Mouse (Mus musculus): Measurements from ENCODE around the gene Cldn3. TPM values are rescaled to one million over a fixed set of nuclear protein-coding genes. Genes with fewer than 3 reads are reported as not detected.
A peak's percentile ranks its signal among the peaks of the same experiment; 100 is the strongest.

Gene Cldn3
- polyA plus RNA-seq, 1 experiment from 2014 or later, result 7.6 TPM

- WGBS, result 70% methylated on average over 6 of the region's 6 CpGs
- Histone ChIP-seq H3K4me3 (ENCODE audit: low read depth, low read length) (no peak overlapping the region), H3K4me1 (ENCODE audit: control insufficient read depth, insufficient read depth, low read length) (no peaks in the 10 kb centered on the region), H3K9me3 (replicated peaks; ENCODE audit: control insufficient read depth, low read length) (no peaks in the 10 kb centered on the region), H3K4me2 (ENCODE audit: low read depth, low read length) (no peak overlapping the region), H3K9ac (replicated peaks; ENCODE audit: low read length) (no peak overlapping the region), H3K27ac (replicated peaks; ENCODE audit: low read depth, low read length) (no peak overlapping the region), H3K27me3 (ENCODE audit: control insufficient read depth, insufficient read depth, low read length) (no peaks in the 10 kb centered on the region), H3K36me3 (replicated peaks; ENCODE audit: control insufficient read depth, insufficient read depth, low read depth, low read length) (no peaks in the 10 kb centered on the region)
- ATAC-seq (replicated peaks; ENCODE audit: insufficient number of reproducible peaks, low FRiP score, low TSS enrichment, low read depth), result no peak
- DNase-seq (ENCODE audit: low spot score), result peak; percentile 50
Observed at GRCm38 (mm10) chr5:134998359-134998758, 12.3 kb downstream of the Cldn3 start.

GRCm38 (mm10) chr5:134999797-135000196, 13.8 kb downstream of the Cldn3 start:
- DNase-seq (ENCODE audit: low spot score) (no peak), ATAC-seq (replicated peaks; ENCODE audit: insufficient number of reproducible peaks, low FRiP score, low TSS enrichment, low read depth) (no peak)
- no peaks in the 10 kb centered on the region for H3K9me3 ChIP-seq (replicated peaks; ENCODE audit: control insufficient read depth, low read length)
- no peak overlapping the region for H3K9ac ChIP-seq (replicated peaks; ENCODE audit: low read length)
- no peaks in the 10 kb centered on the region for H3K27me3 ChIP-seq (ENCODE audit: control insufficient read depth, insufficient read depth, low read length)
- no peak overlapping the region for H3K4me2 ChIP-seq (ENCODE audit: low read depth, low read length)
- no peak overlapping the region for H3K27ac ChIP-seq (replicated peaks; ENCODE audit: low read depth, low read length)
- H3K36me3 ChIP-seq (replicated peaks; ENCODE audit: control insufficient read depth, insufficient read depth, low read depth, low read length), result no peaks in the 10 kb centered on the region
- WGBS, result 89% methylated on average over 4 of the region's 4 CpGs
- H3K4me3 ChIP-seq (ENCODE audit: low read depth, low read length), result no peak overlapping the region
- no peaks in the 10 kb centered on the region for H3K4me1 ChIP-seq (ENCODE audit: control insufficient read depth, insufficient read depth, low read length)

GRCm38 (mm10) chr5:135000751-135001150, 14.7 kb downstream of the Cldn3 start:
- ATAC-seq (replicated peaks; ENCODE audit: insufficient number of reproducible peaks, low FRiP score, low TSS enrichment, low read depth) (no peak), DNase-seq (ENCODE audit: low spot score) (no peak)
- H3K4me3 ChIP-seq (ENCODE audit: low read depth, low read length), result no peak overlapping the region
- H3K4me2 ChIP-seq (ENCODE audit: low read depth, low read length), result no peak overlapping the region; the same call in 1 of the 2 replicates
- H3K27ac ChIP-seq (replicated peaks; ENCODE audit: low read depth, low read length), result no peak overlapping the region; the same call in 1 of the 2 replicates
- no peaks in the 10 kb centered on the region for H3K27me3 ChIP-seq (ENCODE audit: control insufficient read depth, insufficient read depth, low read length)
- 46% methylated on average over 16 of the region's 16 CpGs for WGBS
- no peaks in the 10 kb centered on the region for H3K9me3 ChIP-seq (replicated peaks; ENCODE audit: control insufficient read depth, low read length)
- no peaks in the 10 kb centered on the region for H3K4me1 ChIP-seq (ENCODE audit: control insufficient read depth, insufficient read depth, low read length)
- 0 out of 2 replicates have a peak overlapping the region, but pooled peaks have one; percentile 18 for H3K9ac ChIP-seq (replicated peaks; ENCODE audit: low read length)
- H3K36me3 ChIP-seq (replicated peaks; ENCODE audit: control insufficient read depth, insufficient read depth, low read depth, low read length), result no peaks in the 10 kb centered on the region

- H3K4me2 ChIP-seq (ENCODE audit: low read depth, low read length), result no peak overlapping the region; the same call in 1 of the 2 replicates
- ATAC-seq (replicated peaks; ENCODE audit: insufficient number of reproducible peaks, low FRiP score, low TSS enrichment, low read depth) (peak; percentile 65), DNase-seq (ENCODE audit: low spot score) (peak; percentile 76)
- no peaks in the 10 kb centered on the region for H3K27me3 ChIP-seq (ENCODE audit: control insufficient read depth, insufficient read depth, low read length)
- H3K9ac ChIP-seq (replicated peaks; ENCODE audit: low read length), result 0 out of 2 replicates have a peak overlapping the region, but pooled peaks have one; percentile 18
- H3K9me3 ChIP-seq (replicated peaks; ENCODE audit: control insufficient read depth, low read length), result no peaks in the 10 kb centered on the region
- H3K27ac ChIP-seq (replicated peaks; ENCODE audit: low read depth, low read length), result no peak overlapping the region
- under 1% methylated on average over 14 of the region's 14 CpGs for WGBS
- no peaks in the 10 kb centered on the region for H3K36me3 ChIP-seq (replicated peaks; ENCODE audit: control insufficient read depth, insufficient read depth, low read depth, low read length)
- no peaks in the 10 kb centered on the region for H3K4me1 ChIP-seq (ENCODE audit: control insufficient read depth, insufficient read depth, low read length)
- H3K4me3 ChIP-seq (ENCODE audit: low read depth, low read length), result no peak overlapping the region
Observed at GRCm38 (mm10) chr5:135001309-135001708, 15.3 kb downstream of the Cldn3 start.

GRCm38 (mm10) chr5:135002151-135002550, 16.1 kb downstream of the Cldn3 start:
- H3K27ac ChIP-seq (replicated peaks; ENCODE audit: low read depth, low read length), result no peak overlapping the region
- WGBS, result 55% methylated on average over 5 of the region's 5 CpGs

GRCm38 (mm10) chr5:135007802-135008571, 22.0 kb downstream of the Cldn3 start:
- Histone ChIP-seq H3K36me3 (replicated peaks; ENCODE audit: control insufficient read depth, insufficient read depth, low read depth, low read length) (no peaks in the 10 kb centered on the region), H3K9ac (replicated peaks; ENCODE audit: low read length) (peak overlapping the region; percentile 56), H3K27ac (replicated peaks; ENCODE audit: low read depth, low read length) (peak overlapping the region; percentile 80), H3K4me3 (ENCODE audit: low read depth, low read length) (peak overlapping the region; percentile 38), H3K4me2 (ENCODE audit: low read depth, low read length) (peak overlapping the region; percentile 69), H3K9me3 (replicated peaks; ENCODE audit: control insufficient read depth, low read length) (no peaks in the 10 kb centered on the region), H3K4me1 (ENCODE audit: control insufficient read depth, insufficient read depth, low read length) (peaks cover 4% of the 10 kb centered on the region), H3K27me3 (ENCODE audit: control insufficient read depth, insufficient read depth, low read length) (no peaks in the 10 kb centered on the region)
- WGBS, result 27% methylated on average over 16 of the region's 16 CpGs
- DNase-seq (ENCODE audit: low spot score) (no peak), ATAC-seq (replicated peaks; ENCODE audit: insufficient number of reproducible peaks, low FRiP score, low TSS enrichment, low read depth) (no peak)

More at GRCm38 (mm10) chr5:135002151-135002550, 16.1 kb downstream of the Cldn3 start:
- DNase-seq (ENCODE audit: low spot score) (no peak), ATAC-seq (replicated peaks; ENCODE audit: insufficient number of reproducible peaks, low FRiP score, low TSS enrichment, low read depth) (no peak)
- Histone ChIP-seq H3K4me2 (ENCODE audit: low read depth, low read length) (no peak overlapping the region), H3K27me3 (ENCODE audit: control insufficient read depth, insufficient read depth, low read length) (no peaks in the 10 kb centered on the region), H3K9ac (replicated peaks; ENCODE audit: low read length) (no peak overlapping the region), H3K36me3 (replicated peaks; ENCODE audit: control insufficient read depth, insufficient read depth, low read depth, low read length) (no peaks in the 10 kb centered on the region), H3K4me1 (ENCODE audit: control insufficient read depth, insufficient read depth, low read length) (no peaks in the 10 kb centered on the region), H3K9me3 (replicated peaks; ENCODE audit: control insufficient read depth, low read length) (no peaks in the 10 kb centered on the region), H3K4me3 (ENCODE audit: low read depth, low read length) (no peak overlapping the region)

GRCm38 (mm10) chr5:135008671-135009589, 22.9 kb downstream of the Cldn3 start, which contains the start of gene Abhd11:
Abhd11 (plus strand) TSS chr5:135009152.
- DNase-seq (ENCODE audit: low spot score) (peak; percentile 100), ATAC-seq (replicated peaks; ENCODE audit: insufficient number of reproducible peaks, low FRiP score, low TSS enrichment, low read depth) (peak; percentile 89)
- H3K27ac ChIP-seq (replicated peaks; ENCODE audit: low read depth, low read length), result peak within 1 kb of the TSS; percentile 80
- no peaks in the 10 kb centered on the region for H3K9me3 ChIP-seq (replicated peaks; ENCODE audit: control insufficient read depth, low read length)
- peak within 1 kb of the TSS; percentile 69 for H3K4me2 ChIP-seq (ENCODE audit: low read depth, low read length)
- no peaks in the 10 kb centered on the region for H3K27me3 ChIP-seq (ENCODE audit: control insufficient read depth, insufficient read depth, low read length)
- peak within 1 kb of the TSS; percentile 55 for H3K4me3 ChIP-seq (ENCODE audit: low read depth, low read length)
- H3K36me3 ChIP-seq (replicated peaks; ENCODE audit: control insufficient read depth, insufficient read depth, low read depth, low read length), result no peaks in the 10 kb centered on the region
- under 1% methylated on average over 52 of the region's 52 CpGs for WGBS
- peaks cover 4% of the 10 kb centered on the region for H3K4me1 ChIP-seq (ENCODE audit: control insufficient read depth, insufficient read depth, low read length)
- H3K9ac ChIP-seq (replicated peaks; ENCODE audit: low read length), result peak within 1 kb of the TSS; percentile 56

Measured in embryonic facial prominence, embryonic 11.5 days (tissue).